Mouse (Mus musculus): ENCODE measurements at regions not wholly inside any gene's neighbourhood (a gene's known extent, or its start where the extent isn't known, plus 50 kb on each side); places are given as distances from the start of the nearest gene placed in this dataset.

DNA sequence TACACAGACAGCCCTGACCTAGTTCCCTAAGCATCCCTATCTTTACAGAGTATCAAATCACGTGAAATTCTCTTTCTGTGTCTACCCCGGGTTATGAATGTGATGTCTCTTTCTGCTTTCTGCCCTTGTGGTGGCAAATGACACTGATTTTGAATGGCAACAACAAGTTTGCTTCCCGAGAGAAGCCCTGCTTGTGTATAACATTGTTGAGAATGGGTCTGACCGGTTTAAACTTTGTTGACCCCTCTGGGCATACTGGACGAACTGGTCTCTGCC lies 109.1 kb upstream of the Zdhhc25 start:
- no peak for TF ChIP-seq POLR2A (IDR thresholded peaks at IDR 0.05; ENCODE audit: extremely low read depth, insufficient read depth, low read length)
- no peak for TF ChIP-seq CTCF (IDR thresholded peaks at IDR 0.05; ENCODE audit: extremely low read depth, insufficient read depth, low read length)

All from cortical plate, adult 2 months (tissue).